Mouse (Mus musculus): ENCODE measurements around the gene Sgsm1. TPM values are rescaled to one million over a fixed set of nuclear protein-coding genes. Genes with fewer than 3 reads are reported as not detected.

Sgsm1 gene
- polyA plus RNA-seq, 1 experiment: 1.9 TPM

DNA sequence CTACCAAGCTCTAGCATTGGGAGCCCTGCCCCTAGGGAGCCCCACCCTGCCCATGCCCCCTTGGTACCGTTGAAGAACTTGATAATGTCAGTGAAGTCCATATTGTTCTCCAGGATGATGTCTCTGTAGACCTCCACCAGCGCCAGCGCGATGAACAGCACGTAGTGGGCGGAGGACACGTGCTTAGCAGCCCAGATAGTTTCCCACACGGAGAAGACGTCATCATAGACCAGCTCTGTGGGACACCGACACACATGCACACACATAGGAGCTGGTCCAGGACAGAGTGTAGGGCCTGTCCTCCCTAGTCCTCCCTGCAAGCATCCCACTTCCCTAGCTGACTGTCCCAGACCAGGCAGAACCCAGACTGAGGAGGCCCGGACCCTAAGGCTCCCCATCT is 59.8 kb downstream of the Sgsm1 start:
- peaks cover 5% of the 10 kb centered on the region for H3K27me3 ChIP-seq (ENCODE audit: control insufficient read depth, insufficient read depth, insufficient read length)
- TF ChIP-seq MYOG (IDR thresholded peaks at IDR 0.05; ENCODE audit: control insufficient read depth, extremely low read depth, insufficient read length): no peak
- TF ChIP-seq CTCF (IDR thresholded peaks at IDR 0.05; ENCODE audit: control insufficient read depth, insufficient read depth, insufficient read length): no peak
- TF ChIP-seq MYOD1 (IDR thresholded peaks at IDR 0.05; ENCODE audit: control insufficient read depth, insufficient read length, low read depth): no peak
- no peak for TF ChIP-seq MAX (IDR thresholded peaks at IDR 0.05)
- no peak for TF ChIP-seq FOSL1 (IDR thresholded peaks at IDR 0.05; ENCODE audit: insufficient read depth, low read length, poor library complexity, severe bottlenecking)
- TF ChIP-seq USF1 (IDR thresholded peaks at IDR 0.05; ENCODE audit: low read depth): no peak
- no peak for TF ChIP-seq CEBPB (IDR thresholded peaks at IDR 0.05; ENCODE audit: low read depth)
- no peaks in the 10 kb centered on the region for H3K36me3 ChIP-seq (ENCODE audit: control insufficient read depth, insufficient read depth)
- no peak overlapping the region for H3ac ChIP-seq (ENCODE audit: control insufficient read depth, insufficient read length, low read depth)
- no peaks in the 10 kb centered on the region for H3K79me3 ChIP-seq (ENCODE audit: low read depth)
- H3K79me2 ChIP-seq (ENCODE audit: control insufficient read depth, insufficient read depth): no peaks in the 10 kb centered on the region
- H3K4me3 ChIP-seq (ENCODE audit: insufficient read depth, poor library complexity, severe bottlenecking): no peak overlapping the region

DNA sequence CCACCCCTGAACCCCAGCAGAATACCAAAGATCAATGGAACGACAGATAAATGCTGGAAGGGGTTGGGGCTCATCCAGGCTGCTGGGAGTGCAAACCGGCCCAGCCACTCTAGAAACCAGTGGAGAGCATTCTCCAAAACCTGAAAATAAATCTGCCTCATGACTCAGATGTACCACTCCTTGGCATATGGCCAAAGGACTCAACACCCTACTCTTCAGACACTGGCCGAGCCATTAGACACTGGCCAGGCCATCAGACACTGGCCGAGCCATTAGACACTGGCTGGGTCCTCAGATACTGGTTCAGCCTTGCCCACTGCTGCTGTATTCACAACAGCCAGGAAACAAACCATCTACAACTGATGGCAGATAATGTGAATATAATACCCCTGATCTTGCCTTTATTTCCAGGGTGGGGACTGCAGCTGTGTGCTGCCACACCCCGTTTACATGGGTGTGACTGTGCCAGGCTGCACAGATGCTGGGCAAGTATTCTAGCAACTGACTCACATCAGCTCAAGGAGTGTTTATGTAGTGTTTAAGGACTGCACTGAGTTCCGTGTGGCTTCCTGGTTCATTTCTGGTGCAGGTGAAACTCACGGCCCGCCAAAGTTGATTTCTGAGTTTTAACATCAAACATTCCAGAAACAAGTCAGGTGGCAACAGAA is 61.2 kb downstream of the Sgsm1 start:
- TF ChIP-seq FOSL1 (IDR thresholded peaks at IDR 0.05; ENCODE audit: insufficient read depth, low read length, poor library complexity, severe bottlenecking) (no peak), USF1 (IDR thresholded peaks at IDR 0.05; ENCODE audit: low read depth) (no peak), MAX (IDR thresholded peaks at IDR 0.05) (no peak), CTCF (IDR thresholded peaks at IDR 0.05; ENCODE audit: control insufficient read depth, insufficient read depth, insufficient read length) (no peak), MYOD1 (IDR thresholded peaks at IDR 0.05; ENCODE audit: control insufficient read depth, insufficient read length, low read depth) (no peak), CEBPB (IDR thresholded peaks at IDR 0.05; ENCODE audit: low read depth) (no peak), MYOG (IDR thresholded peaks at IDR 0.05; ENCODE audit: control insufficient read depth, extremely low read depth, insufficient read length) (no peak)
- Histone ChIP-seq H3K27me3 (ENCODE audit: control insufficient read depth, insufficient read depth, insufficient read length) (peaks cover 5% of the 10 kb centered on the region), H3K79me3 (ENCODE audit: low read depth) (no peaks in the 10 kb centered on the region), H3K4me3 (ENCODE audit: insufficient read depth, poor library complexity, severe bottlenecking) (no peak overlapping the region), H3ac (ENCODE audit: control insufficient read depth, insufficient read length, low read depth) (no peak overlapping the region), H3K79me2 (ENCODE audit: control insufficient read depth, insufficient read depth) (no peaks in the 10 kb centered on the region), H3K36me3 (ENCODE audit: control insufficient read depth, insufficient read depth) (no peaks in the 10 kb centered on the region)

DNA sequence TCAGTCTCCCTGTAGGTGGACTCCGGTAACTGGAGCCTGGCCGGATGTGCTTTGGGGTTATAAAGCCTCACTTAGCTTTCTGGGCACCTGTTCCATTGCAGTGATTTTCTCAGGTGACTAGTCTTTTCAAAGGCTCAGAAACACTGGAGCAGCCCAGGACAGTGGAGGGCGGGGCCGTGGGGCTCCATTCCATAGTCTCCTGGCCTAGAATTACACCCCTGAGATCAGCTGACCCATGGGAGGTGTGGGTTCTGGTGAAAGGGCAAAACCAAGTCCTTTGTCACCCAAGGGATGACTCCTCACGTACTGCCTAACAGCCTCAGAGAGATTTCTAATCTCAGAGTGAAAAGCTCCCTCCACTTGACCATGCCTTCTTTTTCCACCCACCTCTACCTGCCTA is 80.4 kb downstream of the Sgsm1 start:
- H3ac ChIP-seq (ENCODE audit: control insufficient read depth, insufficient read length, low read depth): no peak overlapping the region
- H3K79me2 ChIP-seq (ENCODE audit: control insufficient read depth, insufficient read depth): no peaks in the 10 kb centered on the region
- no peak overlapping the region for H3K4me3 ChIP-seq (ENCODE audit: insufficient read depth, poor library complexity, severe bottlenecking)
- H3K27me3 ChIP-seq (ENCODE audit: control insufficient read depth, insufficient read depth, insufficient read length): peaks cover 14% of the 10 kb centered on the region
- H3K36me3 ChIP-seq (ENCODE audit: control insufficient read depth, insufficient read depth): no peaks in the 10 kb centered on the region
- no peaks in the 10 kb centered on the region for H3K79me3 ChIP-seq (ENCODE audit: low read depth)
- TF ChIP-seq MAX (IDR thresholded peaks at IDR 0.05): no peak
- no peak for TF ChIP-seq MYOG (IDR thresholded peaks at IDR 0.05; ENCODE audit: control insufficient read depth, extremely low read depth, insufficient read length)
- TF ChIP-seq CEBPB (IDR thresholded peaks at IDR 0.05; ENCODE audit: low read depth): no peak

DNA sequence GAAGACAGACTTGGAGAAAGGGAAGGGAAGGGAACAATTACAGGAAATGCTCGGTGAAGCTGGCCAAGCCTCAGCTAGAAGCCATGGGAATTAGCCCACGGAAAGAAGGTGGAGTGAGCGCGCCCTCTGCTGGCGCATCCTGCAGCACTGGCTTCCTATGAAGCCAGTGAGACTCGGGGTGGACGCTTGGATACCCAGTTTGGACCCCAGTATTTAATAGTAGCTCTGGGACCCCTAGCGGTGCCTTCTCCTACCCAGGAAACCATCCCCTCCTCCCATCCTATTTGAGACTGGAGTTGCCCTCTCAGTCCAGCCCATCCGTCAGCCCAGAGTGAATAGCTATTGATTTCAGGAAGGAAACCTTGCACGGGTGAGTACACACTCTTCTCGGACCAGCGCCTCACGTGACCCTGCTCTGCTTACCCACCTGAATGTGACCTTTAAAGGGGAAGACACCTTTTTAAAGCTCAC is 83.9 kb downstream of the Sgsm1 start, which contains the start of gene Tmem211:
Gene Tmem211, plus strand, starts transcription at position 278 of the 471 bp plus-strand sequence.
- TF ChIP-seq MYOG (IDR thresholded peaks at IDR 0.05; ENCODE audit: control insufficient read depth, extremely low read depth, insufficient read length) (no peak), CEBPB (IDR thresholded peaks at IDR 0.05; ENCODE audit: low read depth) (no peak), MYOD1 (IDR thresholded peaks at IDR 0.05; ENCODE audit: control insufficient read depth, insufficient read length, low read depth) (no peak), MAX (IDR thresholded peaks at IDR 0.05) (no peak), CTCF (IDR thresholded peaks at IDR 0.05; ENCODE audit: control insufficient read depth, insufficient read depth, insufficient read length) (peak; percentile 88), USF1 (IDR thresholded peaks at IDR 0.05; ENCODE audit: low read depth) (peak; percentile 86), FOSL1 (IDR thresholded peaks at IDR 0.05; ENCODE audit: insufficient read depth, low read length, poor library complexity, severe bottlenecking) (no peak)
- no peak within 1 kb of the TSS for H3K4me3 ChIP-seq (ENCODE audit: insufficient read depth, poor library complexity, severe bottlenecking)
- no peaks in the 10 kb centered on the region for H3K79me2 ChIP-seq (ENCODE audit: control insufficient read depth, insufficient read depth)
- no peaks in the 10 kb centered on the region for H3K36me3 ChIP-seq (ENCODE audit: control insufficient read depth, insufficient read depth)
- no peak within 1 kb of the TSS for H3ac ChIP-seq (ENCODE audit: control insufficient read depth, insufficient read length, low read depth)
- H3K27me3 ChIP-seq (ENCODE audit: control insufficient read depth, insufficient read depth, insufficient read length): no peaks in the 10 kb centered on the region
- H3K79me3 ChIP-seq (ENCODE audit: low read depth): no peaks in the 10 kb centered on the region

DNA sequence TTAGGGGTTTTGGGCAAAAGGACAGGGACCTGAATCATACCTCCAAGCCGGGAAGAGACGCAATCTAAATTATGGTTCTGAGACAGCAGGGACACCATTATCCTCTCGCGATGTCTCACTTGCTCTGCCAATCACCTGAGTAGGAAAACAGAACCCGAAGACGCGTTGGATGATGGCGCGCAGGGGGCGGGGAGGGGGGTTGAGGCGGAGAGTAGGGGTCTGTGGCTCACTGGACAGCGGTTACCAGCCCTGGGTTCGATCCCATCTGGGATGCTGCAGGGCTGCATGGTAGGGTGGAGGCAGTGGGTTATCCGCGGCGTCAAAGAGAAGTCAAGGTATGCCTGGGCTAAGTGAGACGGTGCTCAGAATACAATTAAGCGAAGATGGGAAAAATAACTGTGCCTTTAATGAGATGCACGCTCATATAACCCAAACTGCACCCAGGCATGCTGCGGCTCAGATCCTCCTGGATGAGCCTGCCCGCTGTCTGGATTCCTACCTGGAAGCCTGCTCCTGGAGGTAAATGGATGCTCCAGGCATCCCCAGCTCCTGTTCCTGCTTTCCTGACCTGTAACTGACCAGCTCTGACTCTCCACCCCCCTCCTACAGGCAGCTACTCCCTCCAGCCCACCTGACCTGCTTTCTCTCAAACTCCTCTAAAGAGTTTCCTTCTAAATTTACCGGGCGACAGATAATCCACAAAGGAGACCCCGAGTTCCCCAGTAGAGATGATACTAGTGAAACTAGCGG is 84.7 kb downstream of the Sgsm1 start:
- TF ChIP-seq USF1 (IDR thresholded peaks at IDR 0.05; ENCODE audit: low read depth) (no peak), MYOD1 (IDR thresholded peaks at IDR 0.05; ENCODE audit: control insufficient read depth, insufficient read length, low read depth) (no peak), FOSL1 (IDR thresholded peaks at IDR 0.05; ENCODE audit: insufficient read depth, low read length, poor library complexity, severe bottlenecking) (no peak), MAX (IDR thresholded peaks at IDR 0.05) (no peak)
- Histone ChIP-seq H3K79me2 (ENCODE audit: control insufficient read depth, insufficient read depth) (no peaks in the 10 kb centered on the region), H3K27me3 (ENCODE audit: control insufficient read depth, insufficient read depth, insufficient read length) (no peaks in the 10 kb centered on the region), H3K4me3 (ENCODE audit: insufficient read depth, poor library complexity, severe bottlenecking) (no peak overlapping the region), H3K36me3 (ENCODE audit: control insufficient read depth, insufficient read depth) (no peaks in the 10 kb centered on the region), H3ac (ENCODE audit: control insufficient read depth, insufficient read length, low read depth) (no peak overlapping the region), H3K79me3 (ENCODE audit: low read depth) (no peaks in the 10 kb centered on the region)
